Mouse (Mus musculus) right cerebral cortex, adult 18-20 months (tissue): ENCODE measurements around the gene Gm12185.
"Not testable (repeated sequence)": the region's sequence is repeated elsewhere in the genome, so short reads cannot be mapped to it uniquely, and the experiment has no call there.

Experiments used
- DNase-seq: peaks from one replicate; pipeline ENCODE4 v3.0.0; 2022; ENCODE audit warnings: mixed read lengths

Gene Gm12185

DNA sequence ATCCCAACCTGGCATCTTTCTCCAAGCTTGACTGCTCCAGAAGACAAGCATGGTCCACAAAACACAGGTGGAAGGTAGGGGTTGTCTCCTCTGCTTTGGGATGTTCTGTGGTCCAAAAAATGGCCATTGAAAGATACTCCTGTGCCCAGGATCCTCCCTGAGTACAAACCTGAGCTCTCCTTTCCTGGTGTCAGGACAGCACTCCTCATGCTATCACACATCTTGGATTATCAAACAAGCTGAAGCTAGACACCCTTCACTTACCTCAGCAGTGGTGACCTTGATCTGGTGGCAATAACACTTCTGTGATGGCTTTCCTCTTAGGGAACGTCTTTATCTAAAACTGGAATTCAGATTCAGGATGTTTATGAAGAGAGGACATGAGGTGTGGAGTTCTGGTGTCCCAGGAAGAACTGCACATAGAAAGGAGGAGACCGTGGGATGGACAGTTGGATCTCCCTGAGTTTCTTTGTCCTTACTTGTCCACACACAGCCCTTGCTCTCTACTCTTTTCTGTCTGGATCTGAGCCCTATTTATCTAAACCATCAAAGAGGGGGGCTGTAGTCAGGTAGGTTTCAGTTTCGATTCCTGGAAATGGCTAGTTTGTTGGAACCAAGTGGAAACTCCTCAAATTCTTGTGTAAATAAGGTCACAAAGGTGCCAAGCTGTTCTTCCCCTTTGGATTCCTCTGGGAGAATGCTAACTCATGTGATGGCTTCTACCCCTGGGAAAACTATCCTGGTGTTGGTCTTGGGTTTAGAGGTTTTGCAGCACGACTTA lies at the start of gene Gm12185:
Gene Gm12185, minus strand, starts transcription at position 487 of the 781 bp plus-strand sequence.
- not testable (repeated sequence) for DNase-seq

DNA sequence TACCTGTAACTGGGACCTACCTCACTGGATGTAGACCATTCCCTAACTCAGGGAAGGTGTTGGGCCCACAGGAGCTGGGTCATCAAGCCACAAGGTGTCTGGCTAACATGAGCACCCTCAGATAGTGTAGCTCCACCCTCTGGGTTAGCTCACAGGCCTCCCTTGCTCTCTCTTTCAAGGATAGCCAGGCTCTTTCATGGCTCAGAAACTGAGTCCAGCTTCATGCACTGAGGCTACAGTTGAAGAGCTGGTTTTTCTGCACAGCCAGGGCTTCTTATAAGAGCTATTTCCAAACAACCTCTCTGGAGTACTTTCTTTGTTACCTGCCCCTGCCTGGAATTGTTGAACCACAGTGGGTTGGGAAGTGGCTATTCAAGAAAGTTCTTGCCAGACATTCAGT lies 20.0 kb upstream of the Gm12185 start:
- DNase-seq = not testable (repeated sequence)

DNA sequence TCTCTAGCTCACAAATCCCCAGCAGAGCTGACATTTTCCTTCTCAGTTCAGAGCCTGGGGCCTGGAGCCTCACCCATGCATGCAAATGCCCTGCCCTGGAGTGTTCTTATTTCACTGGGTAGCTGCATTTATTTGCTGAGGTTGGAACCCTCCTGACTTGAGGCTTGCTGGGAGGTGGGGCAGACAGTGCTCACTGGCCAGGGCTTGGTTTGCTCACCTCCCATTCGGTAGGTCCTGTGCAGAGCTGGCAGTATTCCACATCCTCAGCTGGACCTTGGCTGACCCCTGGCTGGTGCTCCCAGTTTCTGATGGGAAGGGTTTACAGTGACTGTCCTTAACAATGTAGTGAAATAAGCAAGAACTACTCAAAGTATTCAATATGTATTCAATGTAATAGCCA lies 14.8 kb upstream of the Gm12185 start:
- DNase-seq = not testable (repeated sequence)

DNA sequence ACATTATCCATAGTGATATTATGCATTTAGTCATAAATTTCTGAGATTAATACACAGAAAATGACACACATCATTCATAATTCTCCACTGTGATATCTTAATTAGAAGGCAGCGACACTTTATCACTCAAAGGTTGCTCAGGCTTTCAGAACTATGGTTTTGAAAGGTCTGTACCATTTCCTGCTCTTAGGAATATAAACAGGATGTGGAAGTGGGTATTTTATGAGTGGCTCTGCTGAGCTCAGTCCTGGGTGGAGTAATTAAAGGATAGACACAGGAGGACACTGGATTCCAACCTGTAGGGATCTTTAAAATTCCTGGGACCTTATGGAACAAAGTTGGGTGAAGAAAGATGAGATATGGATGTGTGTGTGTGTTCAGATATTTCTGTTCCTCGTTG lies 14.3 kb upstream of the Gm12185 start:
- not testable (repeated sequence) for DNase-seq

DNA sequence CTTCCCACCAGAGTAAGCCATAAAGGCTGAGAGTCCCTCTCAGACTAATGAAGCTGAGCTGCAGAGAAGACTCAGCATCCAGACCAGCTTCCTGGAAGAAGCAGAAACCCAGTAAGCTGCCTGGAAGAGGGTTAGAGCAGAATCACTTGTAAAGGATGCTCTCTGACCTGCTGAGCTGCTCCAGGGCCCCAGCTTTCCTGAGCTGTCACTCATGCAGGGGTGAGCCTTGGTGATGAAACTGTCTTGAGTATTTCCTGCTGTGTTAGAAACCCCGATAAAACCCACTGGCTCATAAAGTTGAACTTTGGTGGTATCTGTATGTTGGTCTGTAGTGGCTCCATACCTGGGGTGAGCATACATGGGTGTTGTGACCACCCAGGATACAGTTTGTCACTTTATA lies 8.4 kb upstream of the Gm12185 start:
- DNase-seq = not testable (repeated sequence)

DNA sequence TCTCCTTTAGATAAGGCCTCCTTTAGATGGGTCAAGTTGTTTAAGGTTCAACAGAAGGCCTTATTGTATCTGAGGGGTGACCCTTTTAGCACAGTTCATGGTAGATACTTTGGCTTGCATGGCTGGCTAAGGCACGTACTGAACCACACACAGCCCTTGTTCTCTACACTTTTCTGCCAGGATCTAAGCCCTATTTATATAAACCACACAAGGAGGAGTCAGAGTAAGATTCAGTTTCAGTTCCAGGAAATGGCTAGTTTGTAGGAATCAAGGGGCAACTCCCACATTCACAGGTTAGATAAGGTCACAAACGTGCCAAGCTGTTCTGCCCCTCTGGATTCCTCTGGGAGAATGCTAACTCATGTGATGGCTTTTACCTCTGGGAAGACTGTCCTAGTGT lies 2.0 kb upstream of the Gm12185 start, which contains the start of gene Tgtp1:
Gene Tgtp1, minus strand, starts transcription at position 155 of the 400 bp plus-strand sequence.
- not testable (repeated sequence) for DNase-seq

DNA sequence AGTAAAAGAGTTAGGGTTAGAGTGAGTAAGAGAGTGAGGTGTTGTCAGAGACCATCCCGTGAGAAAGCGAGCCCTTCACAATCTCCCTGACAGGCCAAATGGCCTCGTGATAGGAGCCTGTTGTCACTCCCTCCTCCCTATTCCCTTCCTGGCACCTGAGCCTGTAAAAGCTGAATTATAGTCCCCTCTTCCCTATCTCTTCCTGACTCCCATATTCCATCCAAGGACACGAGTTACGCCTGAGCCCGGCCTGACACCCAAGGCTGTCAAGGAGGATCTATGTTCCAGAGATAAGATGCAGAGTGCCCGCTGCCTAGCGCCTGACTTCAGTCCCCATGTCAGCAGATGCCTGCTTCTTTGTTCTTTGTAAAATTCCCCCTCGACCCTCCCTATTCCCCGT lies 1.3 kb upstream of the Gm12185 start:
- DNase-seq = not testable (repeated sequence)

DNA sequence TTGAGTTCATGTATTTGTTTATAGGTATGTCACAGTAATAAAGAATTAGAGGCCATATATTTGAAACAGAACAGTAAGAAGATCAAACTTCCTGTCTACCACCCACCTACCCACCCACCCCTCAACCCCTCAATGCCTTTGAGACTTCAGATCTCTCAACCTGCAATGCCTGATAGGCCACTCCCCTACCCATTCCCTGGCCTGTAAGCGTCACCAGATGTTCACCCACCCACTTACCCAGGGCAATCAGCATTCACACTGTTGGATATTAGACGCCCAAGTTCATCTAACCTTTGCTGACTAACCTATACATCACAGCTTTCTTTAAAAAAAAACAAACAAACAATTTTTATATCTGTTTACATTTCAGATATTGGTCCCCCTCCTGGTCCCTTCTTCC lies 2.0 kb downstream of the Gm12185 start:
- DNase-seq = not testable (repeated sequence)

DNA sequence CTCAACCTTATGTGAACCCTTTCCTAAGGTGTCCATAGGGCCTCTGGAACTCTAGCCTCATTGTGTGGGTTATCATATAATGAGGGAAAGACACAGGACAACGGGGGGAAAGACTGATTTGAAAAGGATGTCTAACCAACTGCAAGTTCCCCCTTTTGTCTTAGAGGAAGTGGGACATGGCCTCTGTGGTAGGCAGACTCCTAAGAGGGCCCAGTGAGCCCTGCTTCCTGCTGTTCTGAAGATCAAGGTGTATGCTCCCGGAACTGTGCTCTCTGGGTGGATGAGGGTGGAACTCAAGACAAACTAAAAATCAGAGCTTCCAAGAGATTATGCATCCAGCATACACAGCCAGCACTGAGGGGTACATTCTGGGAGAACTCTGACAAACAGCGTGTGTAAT lies 3.8 kb downstream of the Gm12185 start:
- DNase-seq = not testable (repeated sequence)

DNA sequence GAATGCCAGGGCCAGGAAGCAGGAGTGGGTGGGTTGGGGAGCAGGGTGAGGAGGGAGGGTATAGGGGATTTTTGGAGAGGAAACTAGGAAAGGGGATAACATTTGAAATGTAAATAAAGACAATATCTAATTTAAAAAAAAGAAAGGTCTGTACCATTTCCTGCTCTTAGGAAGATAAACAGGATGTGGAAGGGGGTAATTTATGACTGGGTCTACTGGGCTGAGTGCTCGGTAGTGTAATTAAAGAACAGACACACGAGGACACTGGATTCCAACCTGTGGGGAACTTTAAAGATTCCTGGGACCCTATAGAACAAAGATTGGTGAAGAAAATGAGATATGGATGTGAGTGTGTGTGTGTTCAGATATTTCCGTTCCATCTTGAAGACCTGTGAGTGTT lies 9.2 kb downstream of the Gm12185 start:
- DNase-seq = not testable (repeated sequence)

DNA sequence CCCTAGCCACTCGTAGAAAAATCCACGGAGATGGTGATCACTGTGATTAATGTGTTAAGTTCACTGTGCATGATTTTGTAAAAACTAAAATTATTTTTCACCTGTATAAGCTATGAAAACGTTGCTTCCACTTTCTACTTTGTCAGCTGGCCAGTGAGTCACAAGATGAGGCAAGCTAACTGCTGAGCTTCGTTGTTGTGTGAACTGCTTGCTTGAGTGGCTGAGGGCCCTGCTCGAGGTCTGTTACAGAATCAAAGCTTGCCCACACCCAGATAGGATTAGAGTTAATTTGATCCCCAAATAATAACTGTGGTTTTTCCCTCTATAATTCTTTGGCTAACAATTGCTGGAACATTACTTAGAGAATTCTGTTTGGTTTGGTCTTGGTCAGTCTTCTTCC lies 12.0 kb downstream of the Gm12185 start:
- not testable (repeated sequence) for DNase-seq

DNA sequence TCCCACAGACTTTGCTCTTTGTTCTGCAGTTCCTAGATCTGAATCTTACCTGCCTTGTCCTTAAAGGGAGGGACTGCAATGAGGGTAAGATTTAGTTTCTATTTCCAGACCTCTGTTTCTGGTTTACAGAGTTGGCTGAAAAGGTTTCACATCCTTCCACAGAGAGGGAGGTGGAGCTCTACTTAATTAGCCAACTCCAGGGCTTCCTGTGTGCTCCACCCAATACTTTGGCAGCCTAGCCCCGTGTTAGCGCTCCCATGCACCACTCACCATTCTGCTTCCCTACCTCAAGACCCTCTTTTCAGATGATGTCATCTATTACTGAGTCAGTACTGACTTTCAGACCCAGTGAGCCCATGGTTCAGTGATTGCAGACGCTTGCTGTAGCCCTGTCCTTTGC lies 12.8 kb downstream of the Gm12185 start, which contains the start of gene 9930111J21Rik1:
Gene 9930111J21Rik1, minus strand, starts transcription at position 148 of the 400 bp plus-strand sequence.
- not testable (repeated sequence) for DNase-seq

DNA sequence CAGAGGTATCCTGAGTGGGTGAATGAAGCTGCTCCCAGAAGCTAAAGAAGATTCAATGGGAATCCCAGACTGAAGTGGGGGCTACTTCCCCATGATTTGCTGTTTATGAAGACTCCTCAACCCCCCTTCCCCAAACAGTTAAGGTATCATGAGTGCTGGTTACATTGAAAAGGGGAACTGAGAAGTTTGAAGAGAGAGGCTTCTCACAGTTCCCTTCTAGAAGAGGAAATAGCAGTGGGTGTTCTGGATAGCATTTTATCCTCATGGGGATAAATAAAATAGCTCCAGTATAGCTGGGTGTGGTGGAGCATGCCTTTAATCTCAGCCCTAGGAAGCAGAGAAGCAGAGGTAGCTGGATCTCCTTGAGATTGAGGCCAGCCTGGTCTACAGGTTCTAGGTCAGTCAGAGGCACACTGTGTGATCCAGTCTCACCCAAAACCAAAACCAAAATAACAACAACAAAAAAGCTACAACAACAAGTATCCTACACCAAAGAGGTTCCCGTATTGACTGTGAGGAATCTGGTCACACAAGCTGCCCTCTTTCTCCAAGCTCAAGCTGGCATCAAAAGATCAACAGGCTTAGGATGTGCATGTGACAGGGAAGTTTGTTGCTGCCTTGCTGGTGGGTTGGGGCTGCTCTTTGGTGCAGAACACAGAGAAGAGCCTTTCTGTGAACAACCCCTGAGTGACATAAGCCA lies 13.6 kb downstream of the Gm12185 start, which contains the start of gene Olfr56:
Gene Olfr56, plus strand, starts transcription at position 650 of the 700 bp plus-strand sequence.
- DNase-seq = not testable (repeated sequence)

DNA sequence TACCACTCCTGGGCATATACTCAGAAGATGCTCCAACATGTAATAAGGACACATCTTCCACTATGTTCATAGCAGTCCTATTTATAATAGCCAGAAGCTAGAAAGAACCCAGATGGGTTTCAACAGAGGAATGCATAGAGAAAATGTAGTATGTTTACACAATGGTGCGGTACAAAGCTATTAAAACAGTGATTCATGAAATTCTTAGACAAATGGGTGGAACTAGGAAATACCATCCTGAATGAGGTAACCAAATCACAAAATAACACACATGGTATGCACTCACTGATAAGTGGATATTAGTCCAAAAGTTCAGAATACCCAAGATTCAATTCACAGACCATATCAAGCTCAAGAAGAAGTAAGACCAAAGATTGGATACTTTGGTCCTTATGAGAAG lies 17.3 kb downstream of the Gm12185 start:
- not testable (repeated sequence) for DNase-seq

DNA sequence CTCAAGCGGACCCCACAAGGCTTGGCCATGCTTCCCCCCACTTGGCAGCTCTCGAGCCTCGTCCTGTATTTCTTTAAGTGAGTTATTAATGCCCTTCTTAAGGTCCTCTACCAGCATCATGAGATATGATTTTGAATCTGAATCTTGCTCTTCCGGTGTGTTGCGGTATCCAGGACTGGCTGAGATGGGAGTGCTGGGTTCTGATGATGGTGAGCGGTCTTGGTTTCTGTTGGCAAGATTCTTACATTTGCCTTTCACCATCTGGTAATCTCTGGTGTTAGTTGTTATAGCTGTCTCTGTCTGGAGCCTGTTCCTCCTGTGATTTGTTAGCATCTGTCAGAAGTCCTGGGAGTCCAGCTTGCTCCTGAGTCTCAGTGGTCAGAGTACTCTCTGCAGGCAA lies 45.9 kb downstream of the Gm12185 start, which contains the start of gene Psme2b:
Gene Psme2b, minus strand, starts transcription at position 101 of the 400 bp plus-strand sequence.
- not testable (repeated sequence) for DNase-seq

DNA sequence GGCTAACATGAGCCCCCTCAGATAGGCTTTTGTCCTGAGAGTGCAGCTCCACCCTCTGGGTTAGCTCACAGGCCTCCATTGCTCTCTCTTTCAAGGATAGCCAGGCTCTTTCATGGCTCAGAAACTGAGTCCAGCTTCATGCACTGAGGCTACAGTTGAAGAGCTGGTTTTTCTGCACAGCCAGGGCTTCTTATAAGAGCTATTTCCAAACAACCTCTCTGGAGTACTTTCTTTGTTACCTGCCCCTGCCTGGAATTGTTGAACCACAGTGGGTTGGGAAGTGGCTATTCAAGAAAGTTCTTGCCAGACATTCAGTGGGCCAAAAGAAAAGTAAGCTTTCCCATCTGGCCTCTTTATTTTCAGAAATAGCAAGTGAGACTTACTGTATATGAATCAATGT lies 52.7 kb downstream of the Gm12185 start:
- DNase-seq = not testable (repeated sequence)

DNA sequence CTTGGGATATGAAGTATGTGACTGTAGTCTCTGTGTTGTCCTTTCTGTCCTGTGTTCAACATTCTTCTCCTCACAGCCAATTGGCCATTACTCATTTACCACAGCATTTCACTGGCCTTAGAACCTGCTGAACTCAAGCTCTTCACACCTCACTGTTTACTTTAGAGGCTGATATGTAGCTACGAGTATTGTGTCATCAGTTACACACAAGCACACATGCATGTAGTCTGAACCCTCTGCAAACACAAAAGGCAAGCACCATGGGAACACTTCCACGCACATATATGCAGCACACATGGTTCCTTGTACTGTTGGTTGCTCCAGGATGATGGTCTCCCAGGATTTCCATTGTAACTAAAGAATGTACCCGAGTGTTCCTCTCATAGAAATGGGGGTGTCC lies 56.7 kb downstream of the Gm12185 start:
- not testable (repeated sequence) for DNase-seq

DNA sequence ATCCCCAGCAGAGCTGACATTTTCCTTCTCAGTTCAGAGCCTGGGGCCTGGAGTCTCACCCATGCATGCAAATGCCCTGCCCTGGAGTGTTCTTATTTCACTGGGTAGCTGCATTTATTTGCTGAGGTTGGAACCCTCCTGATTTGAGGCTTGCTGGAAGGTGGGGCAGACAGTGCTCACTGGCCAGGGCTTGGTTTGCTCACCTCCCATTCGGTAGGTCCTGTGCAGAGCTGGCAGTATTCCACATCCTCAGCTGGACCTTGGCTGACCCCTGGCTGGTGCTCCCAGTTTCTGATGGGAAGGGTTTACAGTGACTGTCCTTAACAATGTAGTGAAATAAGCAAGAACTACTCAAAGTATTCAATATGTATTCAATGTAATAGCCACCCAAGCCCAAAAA lies 58.1 kb downstream of the Gm12185 start:
- DNase-seq = not testable (repeated sequence)

DNA sequence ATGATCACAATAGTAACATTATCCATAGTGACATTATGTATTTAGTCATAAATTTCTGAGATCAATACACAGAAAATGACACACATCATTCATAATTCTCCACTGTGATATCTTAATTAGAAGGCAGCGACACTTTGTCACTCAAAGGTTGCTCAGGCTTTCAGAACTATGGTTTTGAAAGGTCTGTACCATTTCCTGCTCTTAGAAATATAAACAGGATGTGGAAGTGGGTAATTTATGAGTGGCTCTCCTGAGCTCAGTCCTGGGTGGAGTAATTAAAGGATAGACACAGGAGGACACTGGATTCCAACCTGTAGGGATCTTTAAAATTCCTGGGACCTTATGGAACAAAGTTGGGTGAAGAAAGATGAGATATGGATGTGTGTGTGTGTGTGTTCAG lies 58.6 kb downstream of the Gm12185 start:
- DNase-seq = not testable (repeated sequence)

DNA sequence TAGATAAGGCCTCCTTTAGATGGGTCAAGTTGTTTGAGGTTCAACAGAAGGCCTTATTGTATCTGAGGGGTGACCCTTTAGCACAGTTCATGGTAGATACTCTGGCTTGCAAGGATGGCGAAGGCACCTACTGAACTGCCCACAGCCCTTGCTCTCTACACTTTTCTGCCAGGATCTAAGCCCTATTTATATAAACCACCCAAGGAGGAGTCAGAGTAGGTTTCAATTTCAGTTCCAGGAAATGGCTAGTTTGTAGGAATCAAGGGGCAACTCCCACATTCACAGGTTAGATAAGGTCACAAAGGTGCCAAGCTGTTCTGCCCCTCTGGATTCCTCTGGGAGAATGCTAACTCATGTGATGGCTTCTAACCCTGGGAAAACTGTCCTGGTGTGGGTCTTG lies 64.0 kb downstream of the Gm12185 start:
- not testable (repeated sequence) for DNase-seq

DNA sequence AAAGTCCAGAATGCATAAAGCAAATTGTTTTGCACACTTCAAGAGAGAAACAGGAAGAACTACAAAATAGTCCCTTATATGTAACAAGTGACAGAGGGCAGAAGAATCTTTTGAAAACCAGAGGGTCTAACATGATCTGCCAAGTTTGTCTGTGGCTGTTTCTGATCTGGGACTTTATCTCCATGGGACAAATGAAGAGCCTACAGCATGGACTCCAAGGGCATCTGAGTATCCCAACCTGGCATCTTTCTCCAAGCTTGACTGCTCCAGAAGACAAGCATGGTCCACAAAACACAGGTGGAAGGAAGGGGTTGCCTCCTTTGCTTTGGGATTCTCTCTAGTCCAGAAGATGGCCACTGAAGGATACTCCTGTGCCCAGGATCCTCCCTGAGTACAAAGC lies 65.6 kb downstream of the Gm12185 start:
- DNase-seq = not testable (repeated sequence)

DNA sequence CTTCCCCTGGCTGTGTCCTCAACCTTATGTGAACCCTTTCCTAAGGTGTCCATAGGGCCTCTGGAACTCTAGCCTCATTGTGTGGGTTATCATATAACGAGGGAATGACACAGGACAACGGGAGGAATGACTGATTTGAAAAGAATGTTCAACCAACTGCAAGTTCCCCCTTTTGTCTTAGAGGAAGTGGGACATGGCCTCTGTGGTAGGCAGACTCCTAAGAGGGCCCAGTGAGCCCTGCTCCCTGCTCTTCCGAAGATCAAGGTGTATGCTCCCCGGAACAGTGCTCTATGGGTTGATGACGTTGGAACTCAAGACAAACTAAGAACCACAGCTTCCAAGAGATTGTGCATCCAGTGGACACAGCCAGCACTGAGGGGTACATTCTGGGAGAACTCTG lies 68.2 kb downstream of the Gm12185 start:
- not testable (repeated sequence) for DNase-seq

DNA sequence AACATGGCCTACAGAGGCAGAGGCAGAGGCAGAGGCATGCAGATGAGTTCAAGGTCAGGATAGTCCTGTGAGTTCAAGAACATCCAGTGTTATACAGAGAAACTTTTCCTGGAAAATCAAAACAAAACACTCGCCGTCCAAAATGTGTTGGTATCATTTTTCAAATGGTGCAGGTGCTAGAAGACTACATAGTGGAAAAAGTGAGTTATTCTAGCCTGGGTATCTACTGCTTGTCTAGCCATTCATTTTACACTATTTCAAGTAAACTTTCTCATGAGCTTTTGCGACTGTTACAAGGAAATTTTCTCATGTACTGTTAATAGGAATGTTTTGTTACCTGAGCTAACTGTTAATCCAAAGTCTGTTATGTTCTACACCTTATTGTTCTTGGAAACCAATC lies 73.6 kb downstream of the Gm12185 start:
- no peak for DNase-seq

DNA sequence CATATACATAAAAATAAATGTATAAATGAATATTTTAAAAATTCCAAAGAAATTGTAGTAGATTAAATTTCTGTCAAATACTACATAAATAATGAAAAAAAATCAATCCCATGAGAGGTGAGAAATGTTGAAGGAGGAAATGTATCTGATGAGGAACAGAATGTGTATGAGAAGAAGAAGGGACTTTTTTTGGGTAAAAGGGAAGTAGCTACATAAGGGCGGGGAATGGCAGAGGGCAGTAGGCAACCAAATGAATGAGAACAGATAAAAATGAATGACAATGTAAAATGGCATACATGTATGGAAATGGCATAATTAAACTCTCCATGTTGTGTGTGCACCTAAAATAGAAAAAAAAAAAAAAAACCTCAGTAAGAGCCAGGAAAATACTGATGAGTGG lies 78.4 kb downstream of the Gm12185 start:
- DNase-seq = no peak
